Mouse (Mus musculus): ENCODE results near the gene Scn5a.

Scn5a gene

DNA sequence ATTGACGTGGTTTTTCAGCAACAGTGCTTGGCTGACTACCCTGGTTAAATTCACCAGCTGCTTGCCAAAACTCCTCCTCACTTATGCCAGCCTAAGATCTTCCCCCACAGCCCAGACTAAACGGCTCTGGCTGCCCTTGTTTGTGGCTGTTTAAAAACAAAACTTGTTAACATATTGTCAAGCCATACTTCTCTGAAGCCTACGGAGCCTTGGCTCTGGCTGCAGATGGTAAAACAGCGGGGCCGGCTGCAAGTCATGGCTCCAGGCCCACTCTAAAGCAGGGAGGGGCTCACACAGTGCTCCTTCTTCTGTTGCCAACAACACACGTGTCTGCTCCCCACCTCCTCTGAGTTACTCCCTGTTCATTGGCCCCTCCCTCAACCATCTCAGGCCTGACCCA lies 67.9 kb downstream of the Scn5a start:
- DNase-seq (ENCODE audit: low read depth, low spot score): no peak

DNA sequence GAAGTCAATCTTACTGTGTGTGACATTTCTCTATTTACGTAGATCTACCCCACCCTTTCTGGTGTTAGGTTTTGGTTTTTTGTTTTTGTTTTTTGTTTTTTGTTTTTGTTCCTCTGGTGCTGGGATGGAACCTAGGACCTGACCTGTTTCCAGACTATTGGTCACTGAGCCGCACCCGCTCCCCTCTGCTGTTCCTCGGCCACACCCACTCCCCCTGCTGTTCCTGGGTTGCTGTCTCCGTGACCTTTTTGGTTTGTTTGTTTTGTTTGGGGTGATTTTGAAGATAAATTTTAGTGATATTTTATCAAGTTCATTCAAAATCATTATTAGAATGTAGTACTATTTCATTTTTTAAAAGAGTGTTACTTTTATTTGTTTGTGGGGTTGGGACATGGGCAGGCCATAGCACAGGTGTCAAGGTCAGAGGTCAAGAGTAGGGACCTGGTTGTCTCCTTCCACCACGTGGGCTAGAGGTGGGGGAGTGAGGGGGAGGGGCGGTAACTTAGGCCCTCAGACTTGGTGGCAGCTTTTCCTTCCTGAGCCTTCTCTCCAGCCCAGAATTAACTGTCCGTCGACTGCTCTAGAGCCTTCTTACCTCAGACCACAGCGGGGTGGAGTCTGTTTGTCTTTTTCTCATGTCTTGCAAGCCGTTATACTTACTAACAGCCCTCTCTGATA lies 73.7 kb downstream of the Scn5a start:
- no peak for DNase-seq (ENCODE audit: low read depth, low spot score)

DNA sequence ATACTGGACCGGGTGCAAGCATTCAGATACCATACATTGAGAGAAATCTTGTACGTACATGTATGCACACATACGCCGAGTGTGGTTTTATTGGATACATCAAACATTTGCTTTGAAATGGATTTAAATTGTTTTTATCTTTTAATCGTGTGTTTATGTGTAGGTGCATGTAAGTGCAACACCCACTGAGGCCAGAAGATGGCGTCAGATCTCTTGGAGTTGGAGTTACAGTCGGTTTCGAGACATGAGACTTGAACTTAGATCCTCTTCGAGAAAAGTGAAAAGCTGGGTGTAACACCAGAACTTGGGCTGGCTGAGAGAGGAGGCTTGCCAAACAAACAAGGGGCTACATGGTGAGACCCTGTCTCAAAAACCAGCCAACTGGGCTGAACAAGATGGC lies 75.2 kb downstream of the Scn5a start:
- no peak for DNase-seq (ENCODE audit: low read depth, low spot score)

DNA sequence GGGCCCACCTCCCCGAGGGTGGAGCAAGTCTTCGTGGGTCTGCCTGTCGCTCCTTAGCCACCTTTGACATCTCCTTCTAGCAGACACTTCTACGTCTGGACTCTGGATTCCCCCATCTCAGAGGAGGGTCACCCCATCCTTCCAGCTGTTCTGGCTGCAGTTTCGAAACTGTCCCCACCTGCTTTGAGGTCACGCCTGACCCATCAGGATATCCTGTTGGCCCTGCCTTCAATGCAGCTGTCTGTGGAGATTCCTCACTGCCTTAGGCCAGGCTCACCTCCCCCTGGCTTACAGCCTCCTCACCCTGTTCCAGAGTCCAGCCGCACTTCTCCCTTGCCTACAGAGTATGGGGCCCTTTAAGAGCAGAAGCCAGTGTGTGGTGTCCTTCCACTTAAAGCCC lies 79.9 kb downstream of the Scn5a start:
- no peak for DNase-seq (ENCODE audit: low read depth, low spot score)

DNA sequence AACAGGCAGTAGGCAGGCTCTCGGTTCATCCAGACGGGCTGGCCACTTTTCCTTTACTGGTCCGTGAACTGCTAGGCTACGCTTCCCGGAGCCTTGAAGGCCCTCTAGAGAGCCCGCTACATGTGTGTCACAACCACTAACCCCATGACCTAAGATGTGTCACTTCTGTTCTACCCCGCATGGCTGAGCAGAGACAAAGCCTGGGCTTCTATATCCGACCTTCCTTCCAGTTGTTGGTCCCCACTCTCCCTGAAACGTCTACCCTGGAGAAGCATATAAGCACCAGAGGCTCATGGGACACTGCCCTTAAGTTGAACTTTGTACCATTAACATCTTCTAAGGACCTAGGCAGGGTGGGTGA lies 80.6 kb downstream of the Scn5a start:
- DNase-seq (ENCODE audit: low read depth, low spot score): no peak

DNA sequence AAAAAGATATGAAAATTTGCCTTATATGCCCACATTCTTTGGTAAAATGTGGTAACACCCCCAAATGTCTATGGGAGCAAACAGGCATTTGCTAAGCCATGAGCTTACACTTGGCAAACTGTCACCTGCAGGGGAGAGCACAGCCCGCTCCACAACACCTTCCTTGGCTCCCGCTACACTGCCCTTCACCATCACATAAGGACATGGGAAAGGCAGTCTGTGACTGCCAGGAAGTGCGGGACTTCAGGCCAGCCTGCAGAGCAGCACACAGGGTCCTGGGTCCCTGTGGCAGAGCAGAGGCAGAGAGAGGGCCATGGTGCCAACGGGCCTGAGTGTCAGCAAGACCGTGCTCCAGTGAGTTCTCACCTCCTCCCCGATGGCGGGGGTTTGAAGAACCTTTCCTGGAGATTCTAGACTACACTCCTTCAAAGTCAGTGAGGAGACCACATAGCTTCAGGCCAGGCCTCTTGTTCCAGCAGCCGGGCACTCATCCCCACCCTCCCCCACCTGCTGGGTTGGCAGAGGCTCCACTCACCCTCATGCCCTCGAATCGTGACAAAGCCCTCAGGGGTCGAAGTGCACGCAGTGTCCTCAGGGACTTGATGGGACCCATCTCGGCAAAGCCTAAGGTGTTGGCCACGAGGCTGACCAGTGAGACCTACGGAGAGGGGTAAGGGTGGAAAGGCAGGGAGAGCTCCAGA lies 81.1 kb downstream of the Scn5a start:
- no peak for DNase-seq (ENCODE audit: low read depth, low spot score)

DNA sequence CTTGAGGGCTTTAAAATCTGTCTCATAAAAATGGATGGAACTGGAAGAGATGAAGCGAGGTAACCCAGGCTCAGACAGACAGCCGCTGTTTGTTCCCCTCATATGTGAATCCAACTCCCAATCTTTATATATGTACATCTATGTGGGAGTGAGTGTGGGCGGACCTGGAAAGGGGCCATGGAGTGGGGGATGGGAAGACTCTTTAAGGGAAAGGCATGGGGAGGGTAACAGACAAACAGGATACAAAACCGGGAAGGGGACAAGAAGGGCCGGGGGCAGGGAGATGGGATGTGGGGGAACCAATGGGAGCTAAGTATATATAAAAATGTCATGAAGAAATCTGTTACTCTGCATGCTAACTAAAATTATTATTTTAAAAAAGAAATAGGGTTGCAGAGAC lies 81.9 kb downstream of the Scn5a start:
- DNase-seq (ENCODE audit: low read depth, low spot score): no peak

DNA sequence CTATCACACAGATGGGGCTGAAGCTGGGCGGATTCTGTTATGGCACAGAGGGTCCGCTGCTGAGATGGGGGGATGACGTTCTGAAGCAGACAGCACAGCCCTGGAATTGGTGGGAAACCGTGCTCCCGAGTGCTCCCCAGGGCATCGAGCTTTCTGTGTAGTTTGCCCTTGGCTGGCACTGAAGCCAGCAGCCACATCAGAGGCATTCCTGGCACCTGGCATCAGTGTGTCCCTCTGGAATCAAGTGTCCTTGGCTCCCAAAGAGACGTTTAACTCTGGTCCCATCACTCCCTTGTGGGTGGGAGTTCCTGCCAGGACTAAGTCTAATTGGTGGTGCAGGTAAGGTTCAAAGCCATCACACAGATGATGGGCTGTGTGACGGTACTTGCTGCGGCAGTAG lies 82.5 kb downstream of the Scn5a start:
- DNase-seq (ENCODE audit: low read depth, low spot score): no peak

DNA sequence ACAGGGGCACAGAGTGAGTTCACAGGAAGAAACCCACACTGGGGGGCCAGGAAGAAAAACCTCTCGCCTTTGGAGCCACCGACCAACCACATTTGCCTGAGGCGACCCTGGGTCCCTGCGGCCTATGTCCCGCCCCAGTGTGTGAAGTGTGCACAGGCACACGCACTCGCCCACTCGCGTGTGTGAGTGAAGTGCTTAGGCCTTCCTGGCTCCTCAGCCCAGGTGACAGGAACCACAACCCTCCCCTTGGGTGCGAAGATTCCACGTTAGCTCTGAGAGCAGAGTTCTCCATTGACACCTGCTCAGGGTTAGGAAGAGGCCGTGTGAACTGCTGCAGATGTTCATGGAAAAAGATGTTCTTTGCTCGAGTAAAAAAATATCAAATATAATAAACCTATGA lies 93.9 kb downstream of the Scn5a start:
- DNase-seq (ENCODE audit: low read depth, low spot score): no peak

DNA sequence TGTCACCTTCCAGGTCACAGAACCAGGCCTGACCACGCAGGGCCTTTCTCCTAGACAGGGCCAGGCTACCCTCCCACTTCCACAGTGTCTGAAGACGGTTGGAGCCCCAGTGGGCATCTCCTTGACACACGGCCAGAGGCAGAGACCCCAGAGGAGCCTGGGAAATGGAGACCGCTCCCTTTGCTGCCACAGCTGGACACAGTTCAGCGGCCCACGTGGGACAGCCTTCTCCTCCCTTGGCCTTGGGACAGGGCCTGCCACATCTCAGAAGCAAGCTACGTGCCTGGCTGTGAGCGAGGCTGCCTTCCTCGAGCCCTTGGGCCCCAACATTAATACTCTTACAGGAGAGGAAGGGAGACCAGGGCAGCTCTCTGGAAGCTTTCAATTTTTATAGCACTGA lies 94.4 kb downstream of the Scn5a start:
- DNase-seq (ENCODE audit: low read depth, low spot score): no peak

DNA sequence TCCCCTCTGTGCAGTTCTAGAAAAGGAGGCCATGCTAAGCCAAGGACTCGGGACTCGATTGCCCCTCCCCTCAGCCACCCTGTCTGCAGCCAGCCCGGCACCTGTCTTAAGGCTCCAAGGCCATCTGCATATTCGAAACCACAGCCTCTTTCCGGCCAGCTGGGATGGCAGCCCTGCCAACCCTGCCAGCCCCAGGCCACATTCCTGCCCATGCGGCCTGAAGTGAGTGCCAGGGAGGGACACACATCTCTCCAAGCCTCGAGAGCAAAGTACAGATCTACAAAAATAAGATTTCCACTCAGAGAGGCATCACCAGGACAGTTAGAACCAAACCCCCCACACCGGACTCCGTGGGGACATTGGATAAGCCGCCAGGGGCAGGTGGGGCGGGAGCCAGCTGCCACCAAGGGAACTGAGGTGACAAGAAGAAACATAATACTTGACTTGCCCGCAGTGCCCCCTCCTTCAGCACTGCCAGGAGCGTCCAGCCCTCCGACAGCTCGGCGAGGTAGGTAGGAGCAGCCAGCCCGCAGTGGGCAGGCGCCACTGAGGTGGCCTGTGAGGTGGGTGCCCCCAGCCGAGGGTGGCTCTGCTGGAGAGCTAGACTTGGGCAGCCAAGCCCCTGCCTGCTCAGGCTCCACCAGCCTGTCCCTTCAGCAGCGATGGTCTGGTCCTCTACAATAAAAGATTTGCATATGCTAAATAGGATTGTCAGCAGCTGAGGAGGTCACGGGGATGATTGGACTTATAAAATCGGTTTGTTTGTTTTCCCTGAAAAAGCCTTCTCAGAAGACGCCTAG lies 95.1 kb downstream of the Scn5a start:
- no peak for DNase-seq (ENCODE audit: low read depth, low spot score)

DNA sequence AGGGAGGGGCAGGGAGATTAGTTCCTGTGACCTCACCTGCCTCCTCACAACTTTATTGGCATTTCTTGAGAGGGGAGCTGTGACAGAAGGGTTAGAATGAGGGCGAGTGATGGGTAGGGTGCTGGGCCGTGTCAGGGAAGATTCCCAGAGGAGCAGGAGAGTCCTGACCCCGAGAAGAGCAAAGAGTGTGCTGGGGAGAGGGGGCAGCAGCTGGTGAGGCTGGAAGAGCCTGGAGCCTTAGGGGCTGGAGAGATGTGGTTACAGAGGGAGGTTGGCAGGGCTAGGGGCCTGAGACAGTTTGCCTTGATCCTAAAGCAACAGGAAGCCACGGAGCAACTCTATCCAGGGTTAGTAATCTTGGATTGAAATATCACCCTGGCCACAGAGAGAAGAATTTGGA lies 97.2 kb downstream of the Scn5a start:
- no peak for DNase-seq (ENCODE audit: low read depth, low spot score)

DNA sequence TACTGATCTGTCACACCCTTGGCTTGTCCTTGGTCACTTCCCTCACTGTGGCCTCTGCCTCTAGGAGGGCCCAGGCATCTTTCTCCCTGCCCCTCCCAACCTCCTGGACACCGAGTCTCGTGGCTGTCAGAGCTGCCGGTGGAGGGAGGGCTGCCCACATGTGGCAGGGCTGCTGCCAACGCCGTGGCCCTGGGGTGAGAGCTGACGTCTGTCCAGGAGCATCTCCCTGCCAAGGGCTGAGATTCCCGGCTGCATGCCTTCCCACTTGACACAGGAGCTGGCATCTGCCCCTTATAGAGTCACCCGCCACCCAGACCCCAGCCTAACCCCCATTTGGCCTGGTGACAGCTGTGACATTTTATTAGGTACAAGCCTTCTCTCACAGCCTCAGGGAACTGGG lies 99.5 kb downstream of the Scn5a start:
- DNase-seq (ENCODE audit: low read depth, low spot score): no peak

DNA sequence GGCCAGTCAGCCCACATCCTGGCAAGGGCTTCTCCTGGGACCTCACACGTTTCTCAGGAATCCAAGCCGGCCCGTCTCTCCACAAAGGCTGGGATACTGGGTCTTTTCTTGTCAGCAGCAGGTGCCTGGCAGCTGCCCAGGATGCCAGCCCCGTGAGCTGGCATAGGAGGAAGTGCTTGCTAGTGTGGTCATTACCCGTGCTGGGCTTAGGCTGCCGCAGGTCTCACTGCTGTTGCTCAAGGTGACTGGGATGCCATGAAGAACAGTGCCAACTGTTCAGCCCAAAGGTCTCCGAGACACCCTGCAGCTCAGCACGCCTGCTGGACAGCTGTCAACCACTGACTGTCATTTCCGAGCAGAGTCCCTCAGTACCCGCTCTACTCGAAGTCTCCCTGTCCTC lies 100.5 kb downstream of the Scn5a start:
- no peak for DNase-seq (ENCODE audit: low read depth, low spot score)

DNA sequence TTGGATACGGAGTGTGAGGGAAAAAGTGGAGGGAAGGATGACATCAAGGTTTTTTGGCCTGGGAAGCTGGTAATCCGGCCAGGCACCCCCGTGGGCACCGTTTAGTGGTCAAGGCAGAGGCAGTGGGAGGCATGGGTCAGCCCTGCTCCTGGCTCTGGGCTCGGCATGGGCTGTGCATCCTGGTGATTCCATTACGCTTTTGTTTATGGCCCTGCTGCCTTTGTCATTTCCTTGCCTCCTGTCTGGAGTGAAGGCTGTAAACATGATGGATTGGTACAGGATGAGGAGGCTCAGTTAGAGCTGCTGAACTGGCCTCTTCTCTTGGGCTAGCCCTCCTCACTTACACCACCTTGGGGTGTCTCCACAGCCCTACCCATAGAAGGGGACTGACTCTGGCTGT lies 101.1 kb downstream of the Scn5a start:
- no peak for DNase-seq (ENCODE audit: low read depth, low spot score)

DNA sequence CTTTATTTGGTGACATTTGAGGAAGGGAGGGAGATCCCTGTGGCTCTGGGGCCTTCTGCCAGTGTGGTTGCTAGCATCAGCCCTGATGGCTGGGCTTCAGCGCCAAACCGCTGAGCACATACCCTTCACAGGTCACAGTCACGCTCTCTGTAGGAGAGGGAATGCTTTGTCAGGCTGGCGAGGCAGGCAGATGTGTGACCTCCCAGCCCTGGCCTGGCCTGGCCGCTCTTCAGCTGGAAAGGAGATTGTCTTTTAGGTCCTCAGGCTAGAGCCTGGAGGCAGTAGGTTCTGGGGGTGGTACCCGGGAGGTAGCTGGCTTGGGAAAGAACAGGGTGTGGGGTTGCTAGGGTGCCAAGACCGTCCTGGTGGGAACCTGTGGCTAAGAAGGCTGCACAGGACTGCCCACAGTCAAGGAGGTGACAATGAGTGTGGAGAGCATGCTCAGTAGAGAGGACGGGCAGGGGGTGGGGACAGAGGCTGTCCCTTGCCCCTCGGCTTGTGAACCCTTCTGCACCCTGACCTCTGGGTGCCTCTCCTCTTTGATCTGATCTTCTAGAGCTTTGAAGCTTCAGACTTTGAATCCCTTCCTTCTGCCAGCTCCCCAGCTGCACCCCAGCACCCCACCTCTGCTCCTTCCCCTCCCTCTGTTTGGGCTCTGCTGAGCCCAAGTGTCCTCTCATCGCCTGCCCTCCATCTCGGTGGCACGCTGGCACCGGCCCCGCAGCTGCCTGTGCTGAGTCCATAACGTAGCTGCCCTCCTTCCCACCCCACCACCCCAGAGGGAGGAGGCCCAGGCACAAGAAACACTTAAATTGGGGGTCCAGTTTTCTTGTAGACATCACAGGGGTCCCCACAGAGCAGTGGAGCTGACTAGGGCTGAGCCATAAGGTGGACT lies 103.9 kb downstream of the Scn5a start:
- DNase-seq (ENCODE audit: low read depth, low spot score): no peak

DNA sequence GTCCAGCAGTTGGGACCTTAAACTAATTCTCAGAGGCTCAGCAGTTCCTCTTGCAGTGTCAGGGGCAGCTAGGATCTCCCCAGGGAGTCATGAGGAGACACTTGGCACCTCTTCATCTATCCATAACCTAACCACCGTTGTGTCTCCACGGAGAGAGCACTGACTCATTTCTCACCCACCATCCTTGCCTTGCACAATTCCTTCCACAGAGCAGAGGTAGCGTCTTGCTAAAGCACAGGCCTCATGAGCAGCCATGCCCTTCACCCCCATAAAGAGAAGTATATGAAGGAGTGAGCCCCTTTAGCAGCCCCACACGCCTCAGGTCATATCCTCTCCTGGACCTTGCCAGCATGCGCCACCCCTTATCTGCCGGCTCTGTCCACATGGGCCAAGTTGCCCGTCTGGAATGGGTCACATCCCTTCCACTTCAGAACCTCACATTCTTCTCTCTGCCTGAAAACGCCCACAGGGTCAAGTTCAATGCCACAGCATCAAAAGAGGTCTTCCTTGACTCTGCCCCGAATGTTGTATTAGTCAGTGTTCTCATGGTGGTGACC lies 105.1 kb downstream of the Scn5a start:
- DNase-seq (ENCODE audit: low read depth, low spot score): no peak

DNA sequence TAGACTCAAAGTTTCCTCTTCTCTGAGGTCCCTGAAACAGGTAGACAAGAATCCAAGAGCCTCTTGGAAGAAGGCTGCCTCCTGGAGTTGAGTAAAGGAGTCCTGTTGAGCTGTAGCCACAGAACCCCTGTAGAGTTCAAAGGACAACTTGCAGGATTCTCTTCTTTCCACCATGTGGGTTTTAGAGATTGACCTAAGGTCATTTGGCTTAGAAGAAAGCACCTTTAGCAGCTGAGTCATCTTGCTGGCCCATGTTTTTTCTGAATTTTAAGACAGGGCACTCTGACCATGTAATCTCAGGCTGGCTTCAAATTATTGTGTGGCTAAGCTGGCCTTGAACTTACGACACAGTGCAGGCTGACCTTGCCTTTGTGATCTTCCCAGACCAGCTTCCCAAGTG lies 105.8 kb downstream of the Scn5a start:
- no peak for DNase-seq (ENCODE audit: low read depth, low spot score)

DNA sequence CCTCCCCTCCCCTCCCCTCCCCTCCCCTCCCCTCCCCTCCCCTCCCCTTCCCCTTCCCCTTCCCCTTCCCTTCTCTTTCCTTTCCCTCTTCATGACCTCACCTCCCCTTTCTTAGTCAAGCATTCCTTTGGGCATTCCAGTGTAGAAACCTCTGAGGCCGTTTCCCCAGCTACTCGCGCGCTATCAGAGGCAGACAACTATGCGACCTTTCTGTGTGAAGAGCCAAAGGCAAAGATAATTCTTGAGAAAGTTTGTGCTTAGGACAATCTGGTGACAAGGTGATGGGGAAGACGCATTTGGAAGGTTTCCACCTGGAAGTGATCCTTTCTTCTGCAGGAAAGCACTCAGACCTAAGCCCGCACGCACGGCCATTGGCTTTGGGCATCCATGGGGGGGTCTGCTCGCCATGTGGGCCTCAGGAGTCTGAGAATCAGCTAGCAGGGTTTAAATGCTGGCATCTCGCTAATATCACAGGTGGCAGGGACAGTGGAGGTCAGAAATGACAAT lies 106.4 kb downstream of the Scn5a start:
- DNase-seq (ENCODE audit: low read depth, low spot score): no peak

DNA sequence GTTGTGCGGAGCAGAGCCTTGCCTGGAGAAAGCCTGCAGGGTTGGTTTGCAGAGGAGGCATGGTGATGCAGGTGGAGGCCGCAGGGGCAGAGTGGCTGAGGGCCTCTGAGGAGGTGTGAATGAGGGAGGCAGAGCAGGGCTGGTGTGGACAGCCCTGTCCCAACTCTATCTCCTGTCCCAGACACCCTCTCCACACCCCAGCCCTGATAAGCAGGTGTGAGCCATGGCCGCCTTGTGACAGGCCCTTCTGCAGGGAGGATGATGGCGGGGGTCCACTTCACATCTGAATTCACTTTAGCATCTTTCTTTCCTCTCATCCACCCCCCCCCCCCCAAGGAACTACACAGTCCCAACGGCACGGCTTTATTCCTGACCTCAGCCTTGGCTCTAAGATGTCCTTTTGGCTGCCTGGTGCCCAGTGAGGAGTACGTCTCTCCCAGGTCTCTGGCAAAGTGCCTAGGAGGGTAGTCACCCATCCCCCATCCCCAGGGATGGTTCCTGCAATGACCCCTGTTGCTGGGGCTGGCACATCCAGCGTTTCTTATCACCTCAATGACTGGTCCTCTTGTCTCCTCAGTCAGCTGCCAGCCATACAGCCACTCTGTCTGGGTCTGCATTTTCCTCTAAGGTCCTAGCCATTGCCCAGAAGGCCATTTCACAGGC lies 109.0 kb downstream of the Scn5a start:
- DNase-seq (ENCODE audit: low read depth, low spot score): no peak

DNA sequence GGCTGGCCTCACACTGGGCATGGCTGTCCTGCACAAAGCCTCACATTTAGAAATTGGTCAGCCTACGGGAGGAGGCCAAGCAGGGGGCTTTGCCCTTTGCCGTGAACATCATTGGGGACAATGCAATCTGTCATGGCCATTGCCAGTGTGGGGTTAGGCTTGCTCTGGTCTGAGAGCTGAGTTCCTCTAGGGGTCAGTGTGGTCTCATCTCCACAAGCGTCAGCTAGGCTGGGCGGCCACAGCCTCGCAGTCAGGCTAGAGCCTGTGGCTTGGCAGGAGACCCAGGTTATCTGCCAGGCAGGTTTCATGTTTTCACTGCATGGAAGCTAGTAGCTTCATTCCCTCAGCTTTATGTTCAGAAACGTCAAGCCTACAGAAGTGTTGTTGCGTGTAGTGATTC lies 113.2 kb downstream of the Scn5a start:
- no peak for DNase-seq (ENCODE audit: low read depth, low spot score)
